Mouse (Mus musculus) thymus, postnatal 0 days (tissue): ENCODE results near the gene Mecom. TPM values are rescaled to one million over a fixed set of nuclear protein-coding genes. Genes with fewer than 3 reads are reported as not detected.
A peak's percentile ranks its signal among the peaks of the same experiment; 100 is the strongest.

Source experiments
- DNase-seq: peaks from one replicate; pipeline ENCODE4 v3.0.0-alpha.2; 2015; ENCODE audit warnings: low spot score
- polyA plus RNA-seq: library from polyadenylated mRNA; unstranded; fragments of >200 nt; fragmentation: Nextera tagmentation; extraction: Ambion mirVana; gene quantifications from 2 replicates; pipeline ENCODE4 v1.2.1, GENCODE M21; 2015

The Mecom gene
- polyA plus RNA-seq, 1 experiment from 2014 or later = 1.1 TPM

- no peak for DNase-seq
Observed at GRCm38 (mm10) chr3:30514051-30514754, 33.6 kb downstream of the Mecom start.

- no peak for DNase-seq
Observed at GRCm38 (mm10) chr3:30513314-30513997, 34.4 kb downstream of the Mecom start.

- DNase-seq = no peak
Observed at GRCm38 (mm10) chr3:30512459-30513030, 35.3 kb downstream of the Mecom start.

- DNase-seq = no peak
Observed at GRCm38 (mm10) chr3:30511796-30512195, 36.0 kb downstream of the Mecom start.

- DNase-seq = no peak
Observed at GRCm38 (mm10) chr3:30511062-30511640, 36.7 kb downstream of the Mecom start.

GRCm38 (mm10) chr3:30510646-30511045, 37.2 kb downstream of the Mecom start:
- DNase-seq = no peak

- no peak for DNase-seq
Observed at GRCm38 (mm10) chr3:30510105-30510504, 37.7 kb downstream of the Mecom start.

- DNase-seq = no peak
Observed at GRCm38 (mm10) chr3:30508930-30509910, 38.6 kb downstream of the Mecom start.

- peak; percentile 71 for DNase-seq
Observed at GRCm38 (mm10) chr3:30508296-30508929, 39.4 kb downstream of the Mecom start.

GRCm38 (mm10) chr3:30507576-30508295, 40.1 kb downstream of the Mecom start:
- DNase-seq = no peak

GRCm38 (mm10) chr3:30507028-30507575, 40.7 kb downstream of the Mecom start:
- DNase-seq = peak; percentile 23

- DNase-seq = no peak
Observed at GRCm38 (mm10) chr3:30506329-30507027, 41.3 kb downstream of the Mecom start.

- DNase-seq = no peak
Observed at GRCm38 (mm10) chr3:30505741-30506251, 42.0 kb downstream of the Mecom start.

- no peak for DNase-seq
Observed at GRCm38 (mm10) chr3:30504561-30504960, 43.2 kb downstream of the Mecom start.

GRCm38 (mm10) chr3:30503821-30504220, 44.0 kb downstream of the Mecom start:
- DNase-seq = no peak

GRCm38 (mm10) chr3:30498202-30498828, 49.5 kb downstream of the Mecom start:
- no peak for DNase-seq

- no peak for DNase-seq
Observed at GRCm38 (mm10) chr3:30494371-30494770, 53.4 kb downstream of the Mecom start.

GRCm38 (mm10) chr3:30488808-30489207, 59.0 kb downstream of the Mecom start:
- no peak for DNase-seq
